Mouse (Mus musculus) heart, adult 2 months (tissue): ENCODE data around the gene Tmem183a. TPM values are rescaled to one million over a fixed set of nuclear protein-coding genes. Genes with fewer than 3 reads are reported as not detected.
A peak's percentile ranks its signal among the peaks of the same experiment; 100 is the strongest.

Source experiments
- DNase-seq, 2 experiments: peaks; one replicate each; pipeline ENCODE4 v3.0.0; 2021
- H3K27ac ChIP-seq: fragments of 200-600 bp; 2 replicates; pipeline ENCODE4 v1.8.1; 2022
- H3K27me3 ChIP-seq: fragments of 200-500 bp; 2 replicates; pipeline ENCODE4 v1.6.1; 2012; ENCODE audit warnings: mild to moderate bottlenecking, low read length, inconsistent platforms, mixed read lengths; ENCODE audit not compliant: control insufficient read depth, insufficient read depth
- H3K36me3 ChIP-seq: fragments of 200-500 bp; 2 replicates; pipeline ENCODE4 v1.6.1; 2012; ENCODE audit warnings: low read length, inconsistent platforms; ENCODE audit not compliant: control insufficient read depth, insufficient read depth
- H3K4me1 ChIP-seq: fragments of 200-500 bp; 2 replicates; pipeline ENCODE4 v1.6.1; 2011; ENCODE audit warnings: low read length; ENCODE audit not compliant: control insufficient read depth, insufficient read depth
- H3K4me3 ChIP-seq: fragments of 200-600 bp; 2 replicates; pipeline ENCODE4 v1.8.1; 2022
- H3K79me2 ChIP-seq: fragments of 200-500 bp; replicated peaks from 2 replicates; pipeline ENCODE4 v1.6.1; 2012; ENCODE audit warnings: mild to moderate bottlenecking, inconsistent platforms, low read length, moderate library complexity, mixed read lengths; ENCODE audit not compliant: control insufficient read depth, insufficient read depth
- H3K9ac ChIP-seq: fragments of 200-500 bp; 2 replicates; pipeline ENCODE4 v1.6.1; 2012; ENCODE audit warnings: low read depth, mild to moderate bottlenecking, control low read depth, inconsistent platforms, low read length, mixed read lengths
- CTCF ChIP-seq: fragments of 200-600 bp; IDR thresholded peaks from 2 replicates; pipeline ENCODE4 v1.8.1; 2022; ENCODE audit warnings: antibody characterized with exemption, mild to moderate bottlenecking, moderate library complexity
- EP300 ChIP-seq: fragments of 200-500 bp; IDR thresholded peaks from 2 replicates; pipeline ENCODE4 v1.6.1; 2011; ENCODE audit warnings: low read depth, low read length, control low read depth; ENCODE audit not compliant: insufficient read depth
- POLR2A ChIP-seq: fragments of 200-500 bp; IDR thresholded peaks from 2 replicates; pipeline ENCODE4 v1.6.1; 2011; ENCODE audit warnings: mild to moderate bottlenecking, low read depth, low read length, control low read depth; ENCODE audit not compliant: insufficient read depth
- WGBS: fragments of 180-500 bp; shearing (Covaris S2); methylation state at CpG from one replicate; pipeline ENCODE4 v1.1.7; 2018; 5-methylcytosine and 5-hydroxymethylcytosine counted together
- intact Hi-C: fragments of 180-260 bp; cut with DNase I; formaldehyde crosslinking; loops from one replicate; pipeline ENCODE4 v1.15.1; 2025
- polyA plus RNA-seq: library from polyadenylated mRNA; depleted of rRNA; stranded (reverse); fragments of >200 nt; gene quantifications from 2 replicates; pipeline ENCODE4 v1.2.3, GENCODE M21; 2012; rRNA removed
- total RNA-seq, 2 experiments: library from RNA; stranded (reverse); gene quantifications; 2 replicates each; pipeline ENCODE4 v1.2.3; 2021

The Tmem183a gene
- total and polyA plus RNA-seq, 3 experiments, result 17.8 to 22.9 (median 18.7) TPM

DNA sequence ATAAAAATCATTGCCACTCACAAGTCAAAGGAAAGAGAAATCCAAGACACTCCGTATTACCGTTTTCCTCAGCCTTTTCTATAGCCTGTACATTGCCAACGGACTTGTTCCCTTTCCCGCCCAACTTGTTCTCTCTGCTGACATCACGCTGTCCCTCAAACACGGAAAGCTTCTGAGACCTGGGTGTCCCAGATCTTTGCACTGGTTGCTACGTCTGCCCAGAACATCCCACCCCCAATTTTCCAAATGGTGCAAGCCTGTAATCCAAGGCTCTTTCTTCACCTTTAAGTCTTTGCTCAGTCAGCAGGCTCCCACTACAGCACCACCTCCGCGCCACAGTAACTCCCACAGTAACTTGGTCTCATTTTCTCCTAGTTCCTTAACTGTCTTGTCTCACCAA, 56.8 kb downstream of the Tmem183a start:
- peaks cover 5% of the 10 kb centered on the region; the same call in 1 of the 2 replicates for H3K36me3 ChIP-seq
- H3K27me3 ChIP-seq, result no peaks in the 10 kb centered on the region
- H3K79me2 ChIP-seq, result no peaks in the 10 kb centered on the region
- intact Hi-C loops, result no loop called here
- H3K9ac ChIP-seq, result no peak overlapping the region
- peaks cover 13% of the 10 kb centered on the region for H3K4me1 ChIP-seq
- WGBS, result 94% methylated on average over 9 of the region's 9 CpGs
- H3K27ac ChIP-seq, result no peak overlapping the region
- TF ChIP-seq POLR2A (no peak), CTCF (no peak)
- DNase-seq, result no peak
- no peak overlapping the region for H3K4me3 ChIP-seq

DNA sequence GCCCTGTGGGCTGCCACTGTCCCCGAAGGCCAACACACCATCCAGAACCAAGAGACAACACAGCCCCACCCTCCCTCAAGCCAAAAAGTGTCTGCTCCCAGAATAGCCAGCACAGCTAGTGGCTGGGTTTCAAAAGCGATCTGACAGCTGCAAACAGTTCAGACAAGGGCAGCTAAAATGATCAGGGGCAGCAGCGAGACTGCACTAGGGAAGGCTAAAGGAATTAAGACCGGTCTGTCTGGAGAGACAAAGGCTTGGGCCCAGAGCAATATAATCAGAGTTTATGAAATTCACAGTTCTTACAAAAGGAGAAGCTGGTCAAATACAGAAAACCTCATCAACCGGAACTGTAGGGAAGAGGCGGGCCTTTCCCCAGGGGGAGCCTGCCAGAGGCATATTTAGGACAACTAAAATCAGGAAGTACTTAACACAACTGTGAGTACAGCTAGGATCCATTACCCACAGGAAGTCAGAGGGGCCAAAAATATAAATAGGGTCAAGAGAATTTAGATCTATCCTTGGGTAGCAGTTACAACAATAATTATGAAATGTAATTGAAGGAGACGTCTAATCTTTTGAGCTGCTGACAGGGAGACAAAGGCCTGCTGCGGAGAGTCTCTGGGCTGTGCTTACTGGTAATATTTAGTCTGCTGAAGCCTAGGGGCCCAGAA, 59.1 kb downstream of the Tmem183a start:
- TF ChIP-seq CTCF (no peak), EP300 (peak; percentile 18; the same call in 1 of the 2 replicates), POLR2A (peak; percentile 36; the same call in 1 of the 2 replicates)
- H3K36me3 ChIP-seq, result peaks cover 5% of the 10 kb centered on the region; the same call in 1 of the 2 replicates
- H3K4me3 ChIP-seq, result peak overlapping the region; percentile 7; the same call in 1 of the 2 replicates
- H3K4me1 ChIP-seq, result peaks cover 15% of the 10 kb centered on the region
- peak overlapping the region; percentile 86 for H3K27ac ChIP-seq
- intact Hi-C loops, result no loop called here
- peak overlapping the region; percentile 34; the same call in 1 of the 2 replicates for H3K9ac ChIP-seq
- DNase-seq, result peak; percentile 77 to 87
- H3K79me2 ChIP-seq, result no peaks in the 10 kb centered on the region
- H3K27me3 ChIP-seq, result no peaks in the 10 kb centered on the region
- WGBS, result under 1% methylated on average over 8 of the region's 8 CpGs

DNA sequence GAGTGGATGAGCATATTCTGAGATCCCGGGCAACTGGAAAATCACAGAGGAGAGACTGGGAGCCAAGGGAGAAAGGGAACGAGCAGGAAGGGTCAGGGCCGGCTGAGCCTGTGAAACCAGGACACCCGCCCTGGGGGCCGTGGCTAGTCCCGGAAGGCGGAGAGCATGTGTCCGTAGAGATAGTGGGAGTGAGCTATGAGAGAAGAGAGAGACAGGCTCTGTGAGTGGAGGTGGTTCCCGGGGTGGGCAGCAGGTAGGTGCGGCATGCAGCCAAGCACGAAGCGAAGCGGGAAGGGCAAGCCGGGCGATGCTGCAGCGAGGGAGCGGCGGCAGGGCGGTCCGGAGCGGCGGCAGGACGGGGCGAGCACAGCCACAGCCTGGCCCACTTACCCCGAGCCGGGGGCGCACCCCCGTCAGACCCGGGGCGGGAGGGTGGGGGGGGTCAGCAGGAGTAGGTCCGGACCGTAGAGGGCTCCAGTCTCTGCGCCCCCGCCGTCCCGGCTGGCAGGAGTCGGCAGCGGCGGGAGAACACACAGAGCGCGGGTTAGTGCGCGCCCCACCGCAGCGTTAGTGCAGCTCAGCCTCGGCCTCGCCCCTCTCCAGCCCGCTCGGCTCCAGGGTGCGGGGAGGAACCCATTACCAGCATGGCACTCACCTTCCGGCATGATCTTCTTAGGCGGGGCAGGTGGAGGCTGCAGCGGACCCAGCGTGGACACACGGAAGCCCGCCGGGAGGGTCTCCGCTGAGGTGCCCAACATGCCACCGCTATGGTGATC, 63.0 kb downstream of the Tmem183a start:
- no peaks in the 10 kb centered on the region for H3K27me3 ChIP-seq
- peak overlapping the region; percentile 76 for H3K4me3 ChIP-seq
- intact Hi-C loops, result no loop called here
- peak overlapping the region; percentile 89 for H3K9ac ChIP-seq
- peaks cover 13% of the 10 kb centered on the region for H3K4me1 ChIP-seq
- no peaks in the 10 kb centered on the region for H3K79me2 ChIP-seq
- DNase-seq, result peak; percentile 57 to 71
- TF ChIP-seq CTCF, result no peak
- peak overlapping the region; percentile 81 for H3K27ac ChIP-seq
- WGBS, result 26% methylated on average over 52 of the region's 59 CpGs
- peaks cover 5% of the 10 kb centered on the region; the same call in 1 of the 2 replicates for H3K36me3 ChIP-seq

DNA sequence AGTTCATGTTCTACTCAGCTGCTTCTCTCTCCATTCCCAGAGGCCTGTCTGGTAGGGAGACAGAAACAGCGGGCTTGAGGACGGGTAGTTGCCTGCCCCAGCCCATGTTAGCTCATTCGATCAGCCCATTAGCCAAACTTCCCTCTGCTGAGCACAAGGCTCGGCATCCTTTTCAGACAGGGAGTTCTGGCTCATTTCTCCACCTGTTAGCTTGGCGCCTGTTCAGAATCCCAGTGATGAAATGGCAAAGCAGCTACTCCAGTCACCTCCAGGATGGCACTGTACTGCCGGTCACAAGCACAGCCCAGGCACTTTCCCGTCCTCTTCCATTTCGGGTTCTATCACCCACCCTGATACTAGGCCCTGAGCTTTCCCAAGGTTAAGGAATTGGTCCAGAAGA, 64.5 kb downstream of the Tmem183a start:
- Histone ChIP-seq H3K27me3 (no peaks in the 10 kb centered on the region), H3K4me3 (no peak overlapping the region), H3K79me2 (no peaks in the 10 kb centered on the region), H3K27ac (no peak overlapping the region), H3K9ac (no peak overlapping the region), H3K36me3 (peaks cover 2% of the 10 kb centered on the region; the same call in 1 of the 2 replicates), H3K4me1 (peaks cover 4% of the 10 kb centered on the region)
- intact Hi-C loops, result no loop called here
- TF ChIP-seq POLR2A (no peak), EP300 (no peak), CTCF (no peak)
- WGBS, result 89% methylated on average over 8 of the region's 8 CpGs
- DNase-seq, result no peak

Other genes with a start within 250 kb of the Tmem183a start
- gene Chil1, start 179.8 kb downstream of the Tmem183a start, total RNA-seq, result under 1 TPM; 0.94 to 0.96 TPM
- 1.7 and 2.7 TPM in 2 replicates for gene Chil1, start 179.8 kb downstream of the Tmem183a start, polyA plus RNA-seq
- gene Mybph, start 168.5 kb downstream of the Tmem183a start, total RNA-seq, result not detected
- gene Mybph, start 168.5 kb downstream of the Tmem183a start, polyA plus RNA-seq, result 0.16 and 0.18 TPM in 2 replicates
- gene Adora1, start 126.5 kb downstream of the Tmem183a start, total RNA-seq, result 10 to 100 TPM in 1 of 2 experiments, 1 to 10 TPM in 1; 9.6 to 15.0 TPM
- gene Adora1, start 126.5 kb downstream of the Tmem183a start, polyA plus RNA-seq, result 18.6 and 19.4 TPM in 2 replicates
- gene Myog, start 72.0 kb downstream of the Tmem183a start, total RNA-seq, result not detected
- not detected in 2 replicates for gene Myog, start 72.0 kb downstream of the Tmem183a start, polyA plus RNA-seq
- under 1 TPM; 0.80 to 0.94 TPM for gene Ppfia4, start 29.1 kb downstream of the Tmem183a start, total RNA-seq
- 4.4 and 4.9 TPM in 2 replicates for gene Ppfia4, start 29.1 kb downstream of the Tmem183a start, polyA plus RNA-seq
- gene 4933406M09Rik, start 24.0 kb upstream of the Tmem183a start, total RNA-seq, result not detected
- gene 4933406M09Rik, start 24.0 kb upstream of the Tmem183a start, polyA plus RNA-seq, result not detected in 2 replicates
- gene Cyb5r1, start 43.6 kb upstream of the Tmem183a start, total RNA-seq, result 10 to 100 TPM; 21.0 to 24.1 TPM
- gene Cyb5r1, start 43.6 kb upstream of the Tmem183a start, polyA plus RNA-seq, result 41.8 and 42.8 TPM in 2 replicates
- gene Adipor1, start 53.4 kb upstream of the Tmem183a start, total RNA-seq, result 100 to 1,000 TPM; 140 TPM
- 148 and 177 TPM in 2 replicates for gene Adipor1, start 53.4 kb upstream of the Tmem183a start, polyA plus RNA-seq
- 10 to 100 TPM; 20.2 to 21.8 TPM for gene Klhl12, start 93.6 kb upstream of the Tmem183a start, total RNA-seq
- 9.3 and 15.7 TPM in 2 replicates for gene Klhl12, start 93.6 kb upstream of the Tmem183a start, polyA plus RNA-seq
- 1 to 10 TPM; 8.6 to 9.1 TPM for gene Rabif, start 132.7 kb upstream of the Tmem183a start, total RNA-seq
- gene Rabif, start 132.7 kb upstream of the Tmem183a start, polyA plus RNA-seq, result 9.1 and 14.9 TPM in 2 replicates
- not detected for gene Mgat4e, start 187.7 kb upstream of the Tmem183a start, total RNA-seq
- 0.20 TPM in 1 of 2 replicates, not detected in the other for gene Mgat4e, start 187.7 kb upstream of the Tmem183a start, polyA plus RNA-seq
- gene Kdm5b, start 198.2 kb upstream of the Tmem183a start, total RNA-seq, result 10 to 100 TPM; 11.6 to 13.2 TPM
- gene Kdm5b, start 198.2 kb upstream of the Tmem183a start, polyA plus RNA-seq, result 3.3 and 7.0 TPM in 2 replicates